Mouse (Mus musculus) small intestine, adult 2 months (tissue): ENCODE measurements at regions not wholly inside any gene's neighbourhood (a gene's known extent, or its start where the extent isn't known, plus 50 kb on each side); places are given as distances from the start of the nearest gene placed in this dataset.
"Not testable (repeated sequence)": the region's sequence is repeated elsewhere in the genome, so short reads cannot be mapped to it uniquely, and the experiment has no call there.

Experiments used
- H3K27ac ChIP-seq: fragments of 200-500 bp; 2 replicates; pipeline ENCODE4 v1.5.1; 2012; ENCODE audit warnings: low read depth, low read length, control low read depth, inconsistent platforms; ENCODE audit not compliant: insufficient read depth
- H3K27me3 ChIP-seq: fragments of 200-500 bp; 2 replicates; pipeline ENCODE4 v1.6.1; 2012; ENCODE audit warnings: mild to moderate bottlenecking, moderate library complexity, low read length, inconsistent platforms; ENCODE audit not compliant: control insufficient read depth, insufficient read depth
- H3K36me3 ChIP-seq: fragments of 200-500 bp; 2 replicates; pipeline ENCODE4 v1.6.1; 2012; ENCODE audit warnings: mild to moderate bottlenecking, low read length, control low read depth, inconsistent platforms; ENCODE audit not compliant: control insufficient read depth, insufficient read depth
- H3K4me1 ChIP-seq: fragments of 200-500 bp; 2 replicates; pipeline ENCODE4 v1.6.1; 2012; ENCODE audit warnings: low read length, inconsistent platforms, mixed read lengths; ENCODE audit not compliant: control insufficient read depth, insufficient read depth, insufficient read length
- H3K4me3 ChIP-seq: fragments of 200-500 bp; 2 replicates; pipeline ENCODE4 v1.5.1; 2012; ENCODE audit warnings: low read depth, mild to moderate bottlenecking, control low read depth, inconsistent platforms, low read length, moderate library complexity
- CTCF ChIP-seq: fragments of 200-500 bp; IDR thresholded peaks from 2 replicates; pipeline ENCODE4 v1.5.1; 2012; ENCODE audit warnings: low read depth, mild to moderate bottlenecking, control low read depth, inconsistent platforms, low read length, moderate library complexity, mixed read lengths; ENCODE audit not compliant: insufficient replicate concordance, insufficient read length; ENCODE audit errors: extremely low read depth
- POLR2A ChIP-seq: fragments of 200-500 bp; IDR thresholded peaks from 2 replicates; pipeline ENCODE4 v1.6.1; 2012; ENCODE audit warnings: low read depth, mild to moderate bottlenecking, control low read depth, inconsistent platforms, low read length, moderate library complexity
- WGBS: fragments of 180-500 bp; shearing (Covaris S2); methylation state at CpG from one replicate; pipeline ENCODE4 v1.1.7; 2018; 5-methylcytosine and 5-hydroxymethylcytosine counted together

- Histone ChIP-seq H3K4me1 (peaks cover 3% of the 10 kb centered on the region), H3K4me3 (no peak overlapping the region), H3K27me3 (no peaks in the 10 kb centered on the region), H3K36me3 (no peaks in the 10 kb centered on the region), H3K27ac (no peak overlapping the region)
- 17% methylated on average over 14 of the region's 14 CpGs for WGBS
- TF ChIP-seq CTCF (peak; percentile 94; the same call in 1 of the 2 replicates), POLR2A (no peak)
Measured at GRCm38 (mm10) chr5:148792736-148793440, 136.2 kb downstream of the Katnal1 start.

GRCm38 (mm10) chr5:148791651-148792050 is 137.5 kb downstream of the Katnal1 start:
- no peak overlapping the region for H3K27ac ChIP-seq
- no peaks in the 10 kb centered on the region for H3K36me3 ChIP-seq
- H3K4me1 ChIP-seq: peaks cover 3% of the 10 kb centered on the region
- TF ChIP-seq POLR2A (no peak), CTCF (no peak)
- H3K27me3 ChIP-seq: no peaks in the 10 kb centered on the region
- 62% methylated on average over 6 of the region's 6 CpGs for WGBS
- no peak overlapping the region for H3K4me3 ChIP-seq

GRCm38 (mm10) chr5:148790343-148790742 is 138.8 kb downstream of the Katnal1 start:
- 63% methylated on average over 6 of the region's 6 CpGs for WGBS
- not testable (repeated sequence) for H3K27ac ChIP-seq

GRCm38 (mm10) chr5:148789823-148790222 is 139.3 kb downstream of the Katnal1 start:
- 69% methylated on average over 5 of the region's 5 CpGs for WGBS
- Histone ChIP-seq H3K4me1 (peaks cover 3% of the 10 kb centered on the region), H3K27me3 (no peaks in the 10 kb centered on the region), H3K4me3 (no peak overlapping the region), H3K27ac (0 out of 2 replicates have a peak overlapping the region, but pooled peaks have one; percentile 9), H3K36me3 (no peaks in the 10 kb centered on the region)
- no peak for TF ChIP-seq POLR2A
- TF ChIP-seq CTCF: no peak

More at GRCm38 (mm10) chr5:148790343-148790742, 138.8 kb downstream of the Katnal1 start:
- H3K4me3 ChIP-seq, H3K4me1 ChIP-seq, H3K27me3 ChIP-seq, H3K36me3 ChIP-seq: not testable (repeated sequence)

GRCm38 (mm10) chr5:148789147-148789566 is 140.0 kb downstream of the Katnal1 start:
- Histone ChIP-seq H3K36me3 (no peaks in the 10 kb centered on the region), H3K4me1 (peaks cover 3% of the 10 kb centered on the region; the same call in 1 of the 2 replicates), H3K4me3 (no peak overlapping the region), H3K27me3 (no peaks in the 10 kb centered on the region), H3K27ac (peak overlapping the region; percentile 9; the same call in 1 of the 2 replicates)
- TF ChIP-seq CTCF (no peak), POLR2A (no peak)
- WGBS: 26% methylated on average over 6 of the region's 6 CpGs

GRCm38 (mm10) chr5:148788690-148789089 is 140.4 kb downstream of the Katnal1 start:
- Histone ChIP-seq H3K27ac (no peak overlapping the region), H3K27me3 (no peaks in the 10 kb centered on the region), H3K4me3 (no peak overlapping the region), H3K4me1 (peaks cover 3% of the 10 kb centered on the region; the same call in 1 of the 2 replicates), H3K36me3 (no peaks in the 10 kb centered on the region)
- TF ChIP-seq CTCF (no peak), POLR2A (no peak)
- 90% methylated on average over 8 of the region's 8 CpGs for WGBS

- H3K27ac ChIP-seq: no peak overlapping the region
- H3K27me3 ChIP-seq: no peaks in the 10 kb centered on the region
- no peak overlapping the region for H3K4me3 ChIP-seq
- 56% methylated on average over 8 of the region's 8 CpGs for WGBS
- no peak for TF ChIP-seq CTCF
- no peak for TF ChIP-seq POLR2A
- H3K4me1 ChIP-seq: peaks cover 3% of the 10 kb centered on the region; the same call in 1 of the 2 replicates
- H3K36me3 ChIP-seq: no peaks in the 10 kb centered on the region
Measured at GRCm38 (mm10) chr5:148787270-148787669, 141.8 kb downstream of the Katnal1 start.

- not testable (repeated sequence) for H3K27ac ChIP-seq, H3K27me3 ChIP-seq, H3K4me3 ChIP-seq, H3K4me1 ChIP-seq, H3K36me3 ChIP-seq
- 71% methylated on average over 6 of the region's 6 CpGs for WGBS
Measured at GRCm38 (mm10) chr5:148781076-148781475, 148.0 kb downstream of the Katnal1 start.
